Mouse (Mus musculus) intestine, embryonic 14.5 days (tissue): ENCODE data around the gene H2-Aa. TPM values are rescaled to one million over a fixed set of nuclear protein-coding genes. Genes with fewer than 3 reads are reported as not detected.

Experiments used
- ATAC-seq: fragments of 200-750 bp; cut with Nextera tagmentation; replicated peaks from 2 replicates; pipeline ENCODE4 v1.8.0; 2017; ENCODE audit warnings: low read depth, moderate number of reproducible peaks, moderate TSS enrichment, moderate library complexity; ENCODE audit not compliant: low FRiP score, low TSS enrichment
- DNase-seq: peaks from one replicate; pipeline ENCODE4 v3.0.0-alpha.2; 2018; ENCODE audit warnings: low spot score
- H3K27ac ChIP-seq: fragments of 300-500 bp; sonication (generic); 2 replicates; pipeline ENCODE4 v1.5.1; 2014; ENCODE audit warnings: low read depth, mild to moderate bottlenecking, control low read depth
- H3K27me3 ChIP-seq: fragments of 300-500 bp; sonication (generic); replicated peaks from 2 replicates; pipeline ENCODE4 v1.6.1; 2014; ENCODE audit warnings: low read length, control low read depth; ENCODE audit not compliant: control insufficient read depth, insufficient read depth
- H3K36me3 ChIP-seq: fragments of 300-500 bp; sonication (generic); 2 replicates; pipeline ENCODE4 v1.6.1; 2014; ENCODE audit warnings: low read length, control low read depth; ENCODE audit not compliant: control insufficient read depth, insufficient read depth
- H3K4me1 ChIP-seq: fragments of 300-500 bp; sonication (generic); replicated peaks from 2 replicates; pipeline ENCODE4 v1.6.1; 2014; ENCODE audit warnings: low read length, control low read depth, mixed read lengths; ENCODE audit not compliant: control insufficient read depth, insufficient read depth
- H3K4me2 ChIP-seq: fragments of 300-500 bp; sonication (generic); 2 replicates; pipeline ENCODE4 v1.6.1; 2014; ENCODE audit warnings: low read length
- H3K4me3 ChIP-seq: fragments of 300-500 bp; sonication (generic); 2 replicates; pipeline ENCODE4 v1.5.1; 2014; ENCODE audit warnings: low read depth, low read length, control low read depth, mixed read lengths
- H3K9ac ChIP-seq: fragments of 300-500 bp; sonication (generic); 2 replicates; pipeline ENCODE4 v1.6.1; 2014; ENCODE audit warnings: mild to moderate bottlenecking, low read length
- H3K9me3 ChIP-seq: fragments of 300-500 bp; sonication (generic); 2 replicates; pipeline ENCODE4 v1.6.1; 2016; ENCODE audit warnings: low read length, control low read depth; ENCODE audit not compliant: control insufficient read depth
- WGBS: fragments of 180-500 bp; shearing (Covaris S2); extraction: QIAGEN DNeasy Blood & Tissue Kit; methylation state at CpG from one replicate; pipeline ENCODE4 v1.1.7; 2014; 5-methylcytosine and 5-hydroxymethylcytosine counted together
- polyA plus RNA-seq: library from polyadenylated mRNA; unstranded; fragments of >200 nt; fragmentation: Nextera tagmentation; extraction: Ambion mirVana; gene quantifications from 2 replicates; pipeline ENCODE4 v1.2.1, GENCODE M21; 2014

The H2-Aa gene
- polyA plus RNA-seq, 1 experiment from 2014 or later, result 5.8 TPM

GRCm38 (mm10) chr17:34305380-34306030, 17.9 kb upstream of the H2-Aa start, which contains the start of gene H2-Eb1:
H2-Eb1 (plus strand) TSS chr17:34305867.
- Histone ChIP-seq H3K4me2 (no peak within 1 kb of the TSS), H3K9ac (no peak within 1 kb of the TSS), H3K27ac (no peak within 1 kb of the TSS), H3K4me3 (no peak within 1 kb of the TSS), H3K36me3 (no peaks in the 10 kb centered on the region), H3K9me3 (no peaks in the 10 kb centered on the region), H3K4me1 (no peaks in the 10 kb centered on the region), H3K27me3 (0 out of 2 replicates have a peak, but pooled peaks cover 2% of the 10 kb centered on the region)
- ATAC-seq (peak; percentile 71), DNase-seq (peak; percentile 86)

DNA sequence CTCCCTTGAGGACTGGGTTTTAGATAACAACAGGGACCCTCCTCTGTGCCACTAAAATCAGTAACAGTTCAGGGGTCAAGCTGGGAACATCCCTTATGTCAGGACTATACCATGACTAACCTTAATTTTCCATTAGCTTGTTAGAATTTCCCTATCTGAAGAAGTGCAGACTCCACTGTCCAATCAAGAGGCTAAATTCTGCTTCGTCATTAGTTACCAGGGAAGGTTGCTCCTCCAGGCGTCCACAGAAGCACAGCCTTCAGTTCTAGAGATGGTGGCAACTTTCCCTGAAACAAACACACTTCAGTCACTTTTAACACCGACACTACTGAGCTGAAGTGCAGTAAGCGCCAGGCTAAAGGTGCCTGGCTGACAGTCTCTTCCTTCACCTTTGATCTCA, 17.1 kb upstream of the H2-Aa start:
- 8% methylated on average over 4 of the region's 4 CpGs for whole genome bisulfite sequencing
- ATAC-seq (no peak), DNase-seq (peak; percentile 62)
- no peak overlapping the region for H3K9ac ChIP-seq
- no peaks in the 10 kb centered on the region for H3K9me3 ChIP-seq
- no peak overlapping the region for H3K4me2 ChIP-seq
- H3K27ac ChIP-seq, result no peak overlapping the region
- H3K27me3 ChIP-seq, result 0 out of 2 replicates have a peak, but pooled peaks cover 2% of the 10 kb centered on the region
- no peaks in the 10 kb centered on the region for H3K4me1 ChIP-seq
- H3K36me3 ChIP-seq, result no peaks in the 10 kb centered on the region
- H3K4me3 ChIP-seq, result no peak overlapping the region

DNA sequence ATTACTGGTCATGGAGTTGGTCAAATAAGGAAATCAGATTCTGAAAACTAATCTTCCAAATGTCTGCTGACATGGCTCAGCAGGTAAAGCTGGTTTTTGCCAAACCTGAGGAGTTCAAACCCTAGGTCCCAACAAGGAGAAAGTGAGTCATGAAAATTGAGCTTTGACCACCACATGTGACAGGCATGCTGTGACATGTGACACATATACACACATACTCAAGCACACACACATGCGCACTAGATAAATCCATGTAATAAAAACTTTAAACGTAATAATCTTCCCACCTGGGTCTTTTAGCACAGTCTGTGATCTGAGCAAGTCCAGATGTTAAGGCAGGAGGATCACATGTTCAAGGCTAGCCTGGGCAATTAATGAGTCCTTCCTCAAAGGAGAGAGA, 16.2 kb upstream of the H2-Aa start:
- DNase-seq (no peak), ATAC-seq (no peak)
- H3K36me3 ChIP-seq, result no peaks in the 10 kb centered on the region
- WGBS, result 84% methylated on average over 2 of the region's 2 CpGs
- no peak overlapping the region for H3K9ac ChIP-seq
- no peaks in the 10 kb centered on the region for H3K9me3 ChIP-seq
- no peak overlapping the region for H3K4me3 ChIP-seq
- no peak overlapping the region for H3K4me2 ChIP-seq
- H3K27ac ChIP-seq, result no peak overlapping the region
- H3K4me1 ChIP-seq, result no peaks in the 10 kb centered on the region
- H3K27me3 ChIP-seq, result no peaks in the 10 kb centered on the region

- no peaks in the 10 kb centered on the region for H3K4me1 ChIP-seq
- no peaks in the 10 kb centered on the region for H3K9me3 ChIP-seq
- H3K36me3 ChIP-seq, result no peaks in the 10 kb centered on the region
- H3K9ac ChIP-seq, result no peak overlapping the region
- H3K27me3 ChIP-seq, result no peaks in the 10 kb centered on the region
- H3K4me3 ChIP-seq, result no peak overlapping the region
- DNase-seq, result no peak
- no peak for ATAC-seq
- no peak overlapping the region for H3K4me2 ChIP-seq
- no peak overlapping the region for H3K27ac ChIP-seq
- WGBS, result 84% methylated on average over 4 of the region's 4 CpGs
These were observed 14.1 kb upstream of the H2-Aa start for GRCm38 (mm10) chr17:34301670-34302190.

DNA sequence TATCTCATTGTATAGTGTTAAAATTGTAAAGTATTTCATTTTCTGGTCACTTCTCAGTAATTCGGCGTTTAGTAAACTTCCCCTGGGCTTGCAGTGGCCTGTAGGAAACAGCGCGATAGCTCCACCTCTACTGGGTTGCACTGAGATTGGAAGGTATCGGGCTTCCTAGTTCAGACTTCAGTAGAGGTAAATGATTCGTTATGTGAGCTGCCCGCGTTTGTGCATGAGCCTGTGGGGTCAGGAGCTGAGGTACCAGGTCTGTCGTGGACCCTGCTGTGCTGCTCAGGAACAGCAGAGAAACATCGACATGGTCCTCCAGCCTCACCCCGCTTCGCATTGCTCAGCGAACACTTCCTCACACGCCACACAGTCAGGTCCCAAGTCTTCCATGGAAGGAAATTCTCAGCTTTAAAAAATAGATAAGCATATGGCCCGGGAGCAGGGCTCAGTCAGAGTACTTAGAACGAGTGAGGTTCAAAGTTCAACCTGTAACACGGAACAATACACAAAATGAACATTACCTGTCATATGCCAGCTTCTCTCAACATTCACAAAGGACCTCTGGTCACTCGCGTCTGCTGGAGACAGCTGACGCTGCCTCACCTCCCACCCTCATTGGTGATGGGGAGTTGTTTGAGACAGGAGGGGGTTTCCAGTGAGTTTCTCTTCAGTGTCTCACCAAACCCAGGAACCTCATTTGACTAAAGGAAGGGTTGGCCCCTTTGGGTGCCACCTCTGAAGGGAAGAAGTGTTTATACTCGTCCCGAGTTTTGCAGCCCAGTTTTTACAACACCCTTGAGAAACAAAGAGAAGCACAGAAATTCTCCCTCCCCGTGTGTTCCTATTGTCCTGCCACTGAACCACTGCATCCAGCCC, 13.3 kb upstream of the H2-Aa start:
- 74% methylated on average over 23 of the region's 23 CpGs for WGBS
- DNase-seq, result no peak
- Histone ChIP-seq H3K4me1 (no peaks in the 10 kb centered on the region), H3K9ac (no peak overlapping the region), H3K36me3 (no peaks in the 10 kb centered on the region), H3K27me3 (no peaks in the 10 kb centered on the region), H3K27ac (no peak overlapping the region), H3K4me3 (no peak overlapping the region), H3K4me2 (no peak overlapping the region), H3K9me3 (no peaks in the 10 kb centered on the region)
- ATAC-seq, result no peak

- no peaks in the 10 kb centered on the region for H3K4me1 ChIP-seq
- no peak overlapping the region for H3K4me2 ChIP-seq
- H3K9me3 ChIP-seq, result no peaks in the 10 kb centered on the region
- no peaks in the 10 kb centered on the region for H3K27me3 ChIP-seq
- no peak for ATAC-seq
- no peaks in the 10 kb centered on the region for H3K36me3 ChIP-seq
- DNase-seq, result no peak
- H3K27ac ChIP-seq, result no peak overlapping the region
- no peak overlapping the region for H3K4me3 ChIP-seq
- H3K9ac ChIP-seq, result no peak overlapping the region
- 74% methylated on average over 8 of the region's 8 CpGs for WGBS
These were observed 12.4 kb upstream of the H2-Aa start for GRCm38 (mm10) chr17:34300071-34300470.

GRCm38 (mm10) chr17:34299356-34299755, 11.7 kb upstream of the H2-Aa start:
- Histone ChIP-seq H3K4me3 (no peak overlapping the region), H3K36me3 (no peaks in the 10 kb centered on the region), H3K9ac (no peak overlapping the region), H3K4me1 (no peaks in the 10 kb centered on the region), H3K27ac (no peak overlapping the region), H3K27me3 (no peaks in the 10 kb centered on the region), H3K9me3 (no peaks in the 10 kb centered on the region), H3K4me2 (no peak overlapping the region)
- no peak for DNase-seq
- 61% methylated on average over 3 of the region's 3 CpGs for WGBS
- no peak for ATAC-seq

DNA sequence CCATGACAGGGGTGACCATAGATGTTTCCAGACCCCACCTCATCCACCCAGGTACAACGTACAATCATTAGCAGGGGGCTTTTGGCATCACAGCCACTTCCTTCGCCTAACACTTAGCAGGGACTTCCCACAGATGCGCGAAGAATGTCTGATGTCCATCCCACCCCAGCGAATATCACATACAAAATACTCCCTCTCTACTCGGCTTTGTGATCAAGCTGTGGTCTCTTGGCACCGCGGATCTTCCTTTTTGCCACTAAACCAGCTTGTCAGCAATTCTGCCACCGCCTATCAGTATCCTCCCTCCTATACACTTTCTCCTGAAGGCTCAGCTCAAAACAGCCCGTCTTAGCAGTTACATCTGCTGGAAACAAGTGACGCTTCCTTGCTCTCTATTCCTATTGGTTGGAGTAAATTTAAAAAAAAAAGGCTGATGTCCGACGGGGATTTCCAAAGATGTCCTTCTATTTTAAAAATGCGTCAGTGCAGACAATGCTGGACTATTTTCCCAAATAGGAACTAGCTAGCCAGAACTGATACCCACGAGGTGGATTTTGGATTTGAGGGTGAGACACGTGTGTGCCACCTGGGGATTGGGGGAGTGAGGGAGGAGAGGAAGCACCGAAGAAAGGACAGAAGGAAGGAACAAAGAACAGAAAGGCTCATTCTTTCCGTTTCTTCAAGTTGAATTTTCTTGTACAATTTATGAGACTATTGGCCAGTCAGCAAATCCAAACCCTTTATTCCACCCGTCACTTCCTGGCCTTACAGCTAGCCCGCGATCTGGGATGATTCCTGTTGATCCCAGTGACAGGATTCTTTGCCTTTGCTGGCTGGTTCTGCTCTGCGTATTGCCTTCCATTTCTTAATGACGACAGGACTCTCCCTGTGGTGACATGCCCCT, 8.5 kb upstream of the H2-Aa start:
- DNase-seq, result peak; percentile 66
- no peaks in the 10 kb centered on the region for H3K27me3 ChIP-seq

More for the DNA sequence above, 8.5 kb upstream of the H2-Aa start:
- H3K36me3 ChIP-seq, result no peaks in the 10 kb centered on the region
- 23% methylated on average over 23 of the region's 23 CpGs for WGBS
- H3K4me3 ChIP-seq, result peak overlapping the region; percentile 33
- H3K9ac ChIP-seq, result no peak overlapping the region
- H3K4me1 ChIP-seq, result no peaks in the 10 kb centered on the region
- ATAC-seq, result peak; percentile 67; the same call in 1 of the 2 replicates
- H3K27ac ChIP-seq, result no peak overlapping the region
- H3K4me2 ChIP-seq, result peak overlapping the region; percentile 61
- no peaks in the 10 kb centered on the region for H3K9me3 ChIP-seq
